In the genomic region with DNA sequence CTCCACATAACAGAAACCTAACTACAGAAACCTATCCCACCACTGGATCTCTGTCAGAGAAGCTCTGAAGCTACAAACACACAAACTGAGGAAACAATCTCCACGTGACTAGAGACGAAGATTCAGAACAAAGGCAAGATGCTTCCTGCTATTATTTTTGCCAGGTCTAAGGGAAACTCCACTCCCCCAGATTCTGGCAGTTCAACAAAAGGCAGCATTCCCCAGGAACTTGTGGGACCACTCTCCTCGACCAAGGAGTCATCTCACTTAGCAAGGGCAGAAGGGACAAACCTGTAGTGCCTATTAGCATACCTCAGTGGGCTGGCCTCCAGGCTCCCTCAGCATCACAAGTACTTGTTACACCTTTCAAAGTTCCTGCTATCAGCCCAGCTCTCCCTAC, we compare ENCODE assay signal across 30 mouse cellular contexts. TPM values are rescaled to one million over a fixed set of nuclear protein-coding genes. Genes with fewer than 3 reads are reported as not detected.
DNase-seq lines count a peak whose midpoint lies in the region; ATAC-seq and TF ChIP-seq lines count a peak whose summit lies in the region.
"Had no signal": no experiment of that assay in that cellular context is flagged by ENCODE, and none has a peak within 500 bp of the region (broad histone marks: within the 10 kb centered on the region; RNA-seq: fewer than 3 reads in every experiment).

No protein-coding gene starts in this region.

- H3K27ac ChIP-seq in heart, adult 2 months: peak overlapping the region; percentile 33; the same call in 1 of the 2 replicates
- H3K27ac ChIP-seq in heart, embryonic 12.5 days (ENCODE audit: poor library complexity, severe bottlenecking): no peak overlapping the region
- H3K27ac ChIP-seq in kidney, postnatal 0 days: no peak overlapping the region
- H3K27ac ChIP-seq: embryonic facial prominence, embryonic 12.5 days; embryonic facial prominence, embryonic 15.5 days; gastrocnemius, adult 2 months; heart, embryonic 13.5 days; hindbrain, embryonic 10.5 days; hindbrain, embryonic 13.5 days; intestine, embryonic 15.5 days had no signal

- H3K4me2 ChIP-seq in heart, embryonic 12.5 days: no peak overlapping the region
- no peak overlapping the region for H3K4me2 ChIP-seq in kidney, postnatal 0 days (ENCODE audit: low read length)
- H3K4me2 ChIP-seq: embryonic facial prominence, embryonic 12.5 days; embryonic facial prominence, embryonic 15.5 days; heart, embryonic 13.5 days; hindbrain, embryonic 13.5 days; intestine, embryonic 15.5 days had no signal

- H3K27me3 ChIP-seq in heart, adult 2 months (ENCODE audit: control insufficient read depth, insufficient read depth, low read length): no peaks in the 10 kb centered on the region
- H3K27me3 ChIP-seq in heart, embryonic 12.5 days (replicated peaks): no peaks in the 10 kb centered on the region
- no peaks in the 10 kb centered on the region for H3K27me3 ChIP-seq in kidney, postnatal 0 days (ENCODE audit: insufficient read depth, low read length)
- H3K27me3 ChIP-seq: CH12.LX; embryonic facial prominence, embryonic 12.5 days; embryonic facial prominence, embryonic 15.5 days; heart, embryonic 13.5 days; hindbrain, embryonic 13.5 days; intestine, embryonic 15.5 days; Patski had no signal

- TF ChIP-seq POLR2A in heart, adult 2 months (IDR thresholded peaks at IDR 0.05; ENCODE audit: insufficient read depth, low read depth, low read length): no peak

- intact Hi-C loops in heart, adult 2 months (cut with DNase I): no loop called here

- no peak overlapping the region for H3K4me3 ChIP-seq in heart, adult 2 months
- H3K4me3 ChIP-seq in heart, embryonic 12.5 days: no peak overlapping the region
- H3K4me3 ChIP-seq in kidney, postnatal 0 days (replicated peaks; ENCODE audit: low read depth, low read length): no peak overlapping the region
- H3K4me3 ChIP-seq: embryonic facial prominence, embryonic 12.5 days; embryonic facial prominence, embryonic 15.5 days; gastrocnemius, adult 2 months; heart, embryonic 13.5 days; hindbrain, embryonic 10.5 days; hindbrain, embryonic 13.5 days; intestine, embryonic 15.5 days had no signal

- no peaks in the 10 kb centered on the region for H3K9me3 ChIP-seq in heart, embryonic 12.5 days (replicated peaks)
- no peaks in the 10 kb centered on the region for H3K9me3 ChIP-seq in kidney, postnatal 0 days (replicated peaks; ENCODE audit: low read length)
- H3K9me3 ChIP-seq: embryonic facial prominence, embryonic 12.5 days; embryonic facial prominence, embryonic 15.5 days; G1E; heart, embryonic 13.5 days; hindbrain, embryonic 10.5 days; hindbrain, embryonic 13.5 days; intestine, embryonic 15.5 days had no signal

- H3K4me1 ChIP-seq in heart, adult 2 months (ENCODE audit: control insufficient read depth, insufficient read depth, low read length): no peaks in the 10 kb centered on the region
- no peaks in the 10 kb centered on the region for H3K4me1 ChIP-seq in heart, embryonic 12.5 days (replicated peaks)
- H3K4me1 ChIP-seq in kidney, postnatal 0 days (replicated peaks; ENCODE audit: insufficient read depth, low read length): no peaks in the 10 kb centered on the region
- H3K4me1 ChIP-seq: embryonic facial prominence, embryonic 12.5 days; embryonic facial prominence, embryonic 15.5 days; heart, embryonic 13.5 days; hindbrain, embryonic 10.5 days; hindbrain, embryonic 13.5 days; intestine, embryonic 15.5 days had no signal

- no peak overlapping the region for H3K9ac ChIP-seq in heart, adult 2 months (ENCODE audit: low read depth, low read length)
- H3K9ac ChIP-seq in heart, embryonic 12.5 days: no peak overlapping the region
- no peak overlapping the region for H3K9ac ChIP-seq in kidney, postnatal 0 days (ENCODE audit: low read depth, low read length)
- H3K9ac ChIP-seq: embryonic facial prominence, embryonic 12.5 days; embryonic facial prominence, embryonic 15.5 days; forebrain, postnatal 0 days; heart, embryonic 13.5 days; hindbrain, embryonic 13.5 days; intestine, embryonic 15.5 days had no signal

- no peak for ATAC-seq in heart, embryonic 12.5 days (ENCODE audit: insufficient number of reproducible peaks, low FRiP score)
- ATAC-seq in kidney, postnatal 0 days (replicated peaks; ENCODE audit: low FRiP score, low read depth): no peak
- ATAC-seq: activated CD4-positive, CD25-positive, alpha-beta regulatory T cell, adult 4 months; forebrain, embryonic 14.5 days; forebrain, postnatal 0 days; hindbrain, embryonic 16.5 days; intestine, embryonic 15.5 days; Patski had no signal

- TF ChIP-seq EP300 in heart, adult 2 months (IDR thresholded peaks at IDR 0.05; ENCODE audit: insufficient read depth, low read depth, low read length): no peak

- no peak for DNase-seq in heart, adult 2 months
- DNase-seq in kidney, postnatal 0 days (ENCODE audit: low spot score): peak; percentile 10
- no peak for DNase-seq in kidney, adult 18-20 months
- peak; percentile 28 for DNase-seq in ZHBTc4 (ENCODE audit: low read depth, low spot score)
- no peak for DNase-seq in gastrocnemius, postnatal 10 days
- DNase-seq: adrenal gland, adult 8-10 months; adrenal gland, postnatal 25 days; B cell, adult 2 months; cerebellum, adult 11 months; cerebellum, adult 2 months; cerebellum, adult 9-11 months; cerebellum, postnatal 25 days; forebrain, postnatal 0 days; gastrocnemius, adult 2 months; gastrocnemius, postnatal 25 days; heart, postnatal 36 days; kidney, adult 11 months had no signal

- WGBS in heart, adult 2 months: 25% methylated on average over 3 of the region's 3 CpGs
- 61% methylated on average over 3 of the region's 3 CpGs for WGBS in heart, embryonic 12.5 days
- WGBS in kidney, postnatal 0 days: 49% methylated on average over 3 of the region's 3 CpGs

- no peak for TF ChIP-seq CTCF in heart, adult 2 months (IDR thresholded peaks at IDR 0.05)
- TF ChIP-seq CTCF in kidney, postnatal 0 days (IDR thresholded peaks at IDR 0.05; ENCODE audit: low read depth): no peak

- no peaks in the 10 kb centered on the region for H3K36me3 ChIP-seq in heart, adult 2 months (ENCODE audit: control insufficient read depth, insufficient read depth, low read length)
- H3K36me3 ChIP-seq in heart, embryonic 12.5 days: peaks cover 45% of the 10 kb centered on the region
- H3K36me3 ChIP-seq in kidney, postnatal 0 days (ENCODE audit: insufficient read depth, low read length): peaks cover 12% of the 10 kb centered on the region

- no peaks in the 10 kb centered on the region for H3K79me2 ChIP-seq in heart, adult 2 months (replicated peaks; ENCODE audit: control insufficient read depth, insufficient read depth, low read length)

RNA-seq across cellular contexts. Expression of a gene that starts 30.1 kb away (rescaled TPM):
- total RNA-seq in heart, adult 2 months (2021): 10 to 100 TPM; 27.4 to 35.4 TPM
- 19.3 and 27.5 TPM in 2 replicates for polyA plus RNA-seq in heart, adult 2 months (2012; rRNA removed)
- polyA plus RNA-seq in heart, embryonic 12.5 days (2016; fragmentation: Nextera tagmentation; extraction: Ambion mirVana): 39.7 and 40.8 TPM in 2 replicates
- 124 and 126 TPM in 2 replicates for polyA plus RNA-seq in kidney, postnatal 0 days (2015; fragmentation: Nextera tagmentation; extraction: Ambion mirVana)
- 10 to 100 TPM; 34.5 to 35.0 TPM for total RNA-seq in gastrocnemius, postnatal 10 days (2021)

RNA-seq across cellular contexts. Expression of a gene that starts 34.0 kb away (rescaled TPM):
- 10 to 100 TPM; 25.3 to 26.1 TPM for total RNA-seq in heart, adult 2 months (2021)
- polyA plus RNA-seq in heart, adult 2 months (2012; rRNA removed): 7.7 and 21.2 TPM in 2 replicates
- 20.6 and 25.3 TPM in 2 replicates for polyA plus RNA-seq in heart, embryonic 12.5 days (2016; fragmentation: Nextera tagmentation; extraction: Ambion mirVana)
- 22.5 and 24.7 TPM in 2 replicates for polyA plus RNA-seq in kidney, postnatal 0 days (2015; fragmentation: Nextera tagmentation; extraction: Ambion mirVana)
- total RNA-seq in gastrocnemius, postnatal 10 days (2021): 10 to 100 TPM; 24.6 to 29.0 TPM

Comparison
In these comparisons a context has a peak if more than half of its experiments do, and no peak if none do; other contexts are left out.
1. DNase-seq: peak in kidney, postnatal 0 days (single experiment) and ZHBTc4 (single experiment); none in heart, adult 2 months (0 of 2), kidney, adult 18-20 months (single experiment) and gastrocnemius, postnatal 10 days (single experiment).